Mouse (Mus musculus) limb, embryonic 12.5 days (tissue): ENCODE data around the gene Ccnj. TPM values are rescaled to one million over a fixed set of nuclear protein-coding genes. Genes with fewer than 3 reads are reported as not detected.

Source experiments
- ATAC-seq: fragments of 200-750 bp; cut with Nextera tagmentation; 2 replicates; pipeline ENCODE4 v1.8.0; 2017; ENCODE audit warnings: low read depth, moderate TSS enrichment; ENCODE audit not compliant: insufficient number of reproducible peaks, insufficient read depth, low FRiP score, low TSS enrichment
- H3K27ac ChIP-seq: fragments of 300-500 bp; sonication (generic); 2 replicates; pipeline ENCODE4 v1.5.1; 2016; ENCODE audit warnings: mild to moderate bottlenecking, moderate library complexity
- H3K27me3 ChIP-seq: fragments of 300-500 bp; sonication (generic); 2 replicates; pipeline ENCODE4 v1.6.1; 2016; ENCODE audit warnings: mild to moderate bottlenecking, moderate library complexity
- H3K36me3 ChIP-seq: fragments of 300-500 bp; sonication (generic); 2 replicates; pipeline ENCODE4 v1.6.1; 2016; ENCODE audit warnings: mild to moderate bottlenecking, moderate library complexity
- H3K4me1 ChIP-seq: fragments of 300-500 bp; sonication (generic); replicated peaks from 2 replicates; pipeline ENCODE4 v1.6.1; 2016
- H3K4me2 ChIP-seq: fragments of 300-500 bp; sonication (generic); 2 replicates; pipeline ENCODE4 v1.6.1; 2016; ENCODE audit warnings: mild to moderate bottlenecking, moderate library complexity
- H3K4me3 ChIP-seq: fragments of 300-500 bp; sonication (generic); replicated peaks from 2 replicates; pipeline ENCODE4 v1.5.1; 2016; ENCODE audit warnings: mild to moderate bottlenecking
- H3K9ac ChIP-seq: fragments of 300-500 bp; sonication (generic); replicated peaks from 2 replicates; pipeline ENCODE4 v1.6.1; 2016; ENCODE audit warnings: mild to moderate bottlenecking, moderate library complexity
- H3K9me3 ChIP-seq: fragments of 300-500 bp; sonication (generic); 2 replicates; pipeline ENCODE4 v1.6.1; 2016; ENCODE audit warnings: mild to moderate bottlenecking, moderate library complexity
- WGBS: fragments of 180-500 bp; shearing (Covaris S2); methylation state at CpG from one replicate; pipeline ENCODE4 v1.1.7; 2016; 5-methylcytosine and 5-hydroxymethylcytosine counted together
- polyA plus RNA-seq: library from polyadenylated mRNA; unstranded; fragments of >200 nt; fragmentation: Nextera tagmentation; extraction: Ambion mirVana; gene quantifications from 2 replicates; pipeline ENCODE4 v1.2.1, GENCODE M21; 2016

Ccnj gene
- polyA plus RNA-seq, 1 experiment from 2014 or later = 30.0 TPM

- peaks cover 66% of the 10 kb centered on the region for H3K36me3 ChIP-seq
- no peak overlapping the region for H3K9ac ChIP-seq
- no peak overlapping the region for H3K4me3 ChIP-seq
- H3K27me3 ChIP-seq = no peaks in the 10 kb centered on the region
- no peak for ATAC-seq
- H3K9me3 ChIP-seq = no peaks in the 10 kb centered on the region
- 90% methylated on average over 12 of the region's 12 CpGs for WGBS
- no peak overlapping the region for H3K4me2 ChIP-seq
- no peaks in the 10 kb centered on the region for H3K4me1 ChIP-seq
- H3K27ac ChIP-seq = no peak overlapping the region
Observed at GRCm38 (mm10) chr19:40849391-40849790, 18.3 kb downstream of the Ccnj start.

- Histone ChIP-seq H3K4me2 (no peak overlapping the region), H3K4me3 (no peak overlapping the region), H3K27ac (no peak overlapping the region), H3K9me3 (no peaks in the 10 kb centered on the region), H3K36me3 (no peaks in the 10 kb centered on the region), H3K9ac (no peak overlapping the region), H3K27me3 (peaks cover 8% of the 10 kb centered on the region; the same call in 1 of the 2 replicates), H3K4me1 (no peaks in the 10 kb centered on the region)
- WGBS = 74% methylated on average over 4 of the region's 4 CpGs
- ATAC-seq = no peak
Observed at GRCm38 (mm10) chr19:40859555-40859954, 28.5 kb downstream of the Ccnj start.

GRCm38 (mm10) chr19:40868284-40868683, 37.2 kb downstream of the Ccnj start:
- Histone ChIP-seq H3K36me3 (no peaks in the 10 kb centered on the region), H3K4me1 (no peaks in the 10 kb centered on the region), H3K4me2 (0 out of 2 replicates have a peak overlapping the region, but pooled peaks have one; percentile 19), H3K9me3 (no peaks in the 10 kb centered on the region), H3K4me3 (no peak overlapping the region), H3K27me3 (peaks cover 36% of the 10 kb centered on the region), H3K9ac (no peak overlapping the region), H3K27ac (no peak overlapping the region)
- no peak for ATAC-seq
- 25% methylated on average over 5 of the region's 5 CpGs for WGBS

- no peaks in the 10 kb centered on the region for H3K9me3 ChIP-seq
- H3K36me3 ChIP-seq = no peaks in the 10 kb centered on the region
- H3K4me3 ChIP-seq = no peak overlapping the region
- H3K27me3 ChIP-seq = peaks cover 33% of the 10 kb centered on the region
- WGBS = 87% methylated on average over 3 of the region's 3 CpGs
- H3K27ac ChIP-seq = no peak overlapping the region
- H3K9ac ChIP-seq = no peak overlapping the region
- no peak for ATAC-seq
- no peak overlapping the region for H3K4me2 ChIP-seq
- H3K4me1 ChIP-seq = no peaks in the 10 kb centered on the region
Observed at GRCm38 (mm10) chr19:40869425-40870105, 38.5 kb downstream of the Ccnj start.

GRCm38 (mm10) chr19:40872955-40873665, 42.0 kb downstream of the Ccnj start:
- peak; percentile 94 for ATAC-seq
- H3K9ac ChIP-seq = peak overlapping the region; percentile 57
- peak overlapping the region; percentile 51 for H3K4me3 ChIP-seq
- no peaks in the 10 kb centered on the region for H3K36me3 ChIP-seq
- H3K4me1 ChIP-seq = no peaks in the 10 kb centered on the region
- H3K9me3 ChIP-seq = no peaks in the 10 kb centered on the region
- 2% methylated on average over 51 of the region's 51 CpGs for WGBS
- H3K27me3 ChIP-seq = peaks cover 37% of the 10 kb centered on the region
- peak overlapping the region; percentile 81; the same call in 1 of the 2 replicates for H3K27ac ChIP-seq
- H3K4me2 ChIP-seq = peak overlapping the region; percentile 70

- Histone ChIP-seq H3K36me3 (no peaks in the 10 kb centered on the region), H3K4me1 (no peaks in the 10 kb centered on the region), H3K4me3 (no peak overlapping the region), H3K27me3 (peaks cover 57% of the 10 kb centered on the region), H3K9ac (no peak overlapping the region), H3K4me2 (no peak overlapping the region), H3K9me3 (no peaks in the 10 kb centered on the region), H3K27ac (no peak overlapping the region)
- 87% methylated on average over 4 of the region's 4 CpGs for whole genome bisulfite sequencing
- ATAC-seq = no peak
Observed at GRCm38 (mm10) chr19:40881700-40882099, 50.6 kb downstream of the Ccnj start.

- Histone ChIP-seq H3K9me3 (peaks cover 6% of the 10 kb centered on the region; the same call in 1 of the 2 replicates), H3K27me3 (peaks cover 38% of the 10 kb centered on the region), H3K9ac (no peak overlapping the region), H3K4me2 (no peak overlapping the region), H3K36me3 (no peaks in the 10 kb centered on the region), H3K27ac (no peak overlapping the region), H3K4me1 (no peaks in the 10 kb centered on the region), H3K4me3 (no peak overlapping the region)
- WGBS = 90% methylated on average over 1 of the region's 1 CpGs
- no peak for ATAC-seq
Observed at GRCm38 (mm10) chr19:40888887-40889286, 57.8 kb downstream of the Ccnj start.

GRCm38 (mm10) chr19:40894071-40894506, 63.0 kb downstream of the Ccnj start:
- H3K27ac ChIP-seq = peak overlapping the region; percentile 98
- peaks cover 9% of the 10 kb centered on the region; the same call in 1 of the 2 replicates for H3K9me3 ChIP-seq
- no peaks in the 10 kb centered on the region for H3K4me1 ChIP-seq
- peak; percentile 15; the same call in 1 of the 2 replicates for ATAC-seq
- H3K4me3 ChIP-seq = peak overlapping the region; percentile 71
- 46% methylated on average over 21 of the region's 21 CpGs for WGBS
- H3K4me2 ChIP-seq = peak overlapping the region; percentile 63
- H3K9ac ChIP-seq = peak overlapping the region; percentile 76; the same call in 1 of the 2 replicates
- peaks cover 4% of the 10 kb centered on the region; the same call in 1 of the 2 replicates for H3K36me3 ChIP-seq
- peaks cover 15% of the 10 kb centered on the region for H3K27me3 ChIP-seq

GRCm38 (mm10) chr19:40894519-40895392, 63.7 kb downstream of the Ccnj start, which contains the start of gene Zfp518a:
TSS of gene Zfp518a (plus strand) at chr19:40894705.
- peak; percentile 81 for ATAC-seq
- H3K27ac ChIP-seq = peak within 1 kb of the TSS; percentile 98
- under 1% methylated on average over 89 of the region's 89 CpGs for WGBS
- H3K27me3 ChIP-seq = peaks cover 11% of the 10 kb centered on the region
- H3K4me1 ChIP-seq = no peaks in the 10 kb centered on the region
- H3K4me2 ChIP-seq = peak within 1 kb of the TSS; percentile 63
- H3K9me3 ChIP-seq = peaks cover 9% of the 10 kb centered on the region; the same call in 1 of the 2 replicates
- peaks cover 4% of the 10 kb centered on the region; the same call in 1 of the 2 replicates for H3K36me3 ChIP-seq
- H3K4me3 ChIP-seq = peak within 1 kb of the TSS; percentile 71
- peak within 1 kb of the TSS; percentile 76 for H3K9ac ChIP-seq

GRCm38 (mm10) chr19:40895393-40895703, 64.3 kb downstream of the Ccnj start:
- 4% methylated on average over 6 of the region's 6 CpGs for WGBS
- Histone ChIP-seq H3K27me3 (peaks cover 10% of the 10 kb centered on the region), H3K4me2 (peak overlapping the region; percentile 63), H3K9me3 (peaks cover 9% of the 10 kb centered on the region; the same call in 1 of the 2 replicates), H3K4me1 (no peaks in the 10 kb centered on the region), H3K36me3 (peaks cover 4% of the 10 kb centered on the region; the same call in 1 of the 2 replicates), H3K27ac (peak overlapping the region; percentile 98), H3K4me3 (peak overlapping the region; percentile 71), H3K9ac (peak overlapping the region; percentile 76)
- ATAC-seq = no peak
